Mouse (Mus musculus) gastrocnemius, adult 2 months (tissue): ENCODE measurements around the gene Wnt7b. TPM values are rescaled to one million over a fixed set of nuclear protein-coding genes. Genes with fewer than 3 reads are reported as not detected.

Source experiments
- DNase-seq: peaks from one replicate; pipeline ENCODE4 v3.0.0; 2022
- H3K27ac ChIP-seq: fragments of 200-600 bp; 2 replicates; pipeline ENCODE4 v1.8.1; 2022; ENCODE audit warnings: mild to moderate bottlenecking
- H3K4me3 ChIP-seq: fragments of 200-600 bp; 2 replicates; pipeline ENCODE4 v1.8.1; 2022; ENCODE audit warnings: mild to moderate bottlenecking, moderate library complexity
- CTCF ChIP-seq: fragments of 200-600 bp; IDR thresholded peaks from 2 replicates; pipeline ENCODE4 v1.8.1; 2022; ENCODE audit warnings: antibody characterized with exemption, mild to moderate bottlenecking, moderate library complexity
- intact Hi-C: fragments of 180-260 bp; cut with DNase I; formaldehyde crosslinking; loops from one replicate; pipeline ENCODE4 v1.15.1; 2025
- total RNA-seq, 2 experiments: library from RNA; stranded (reverse); gene quantifications; 2 replicates each; pipeline ENCODE4 v1.2.3; 2021

Wnt7b gene
- total RNA-seq, 2 experiments from 2014 or later: not detected

DNA sequence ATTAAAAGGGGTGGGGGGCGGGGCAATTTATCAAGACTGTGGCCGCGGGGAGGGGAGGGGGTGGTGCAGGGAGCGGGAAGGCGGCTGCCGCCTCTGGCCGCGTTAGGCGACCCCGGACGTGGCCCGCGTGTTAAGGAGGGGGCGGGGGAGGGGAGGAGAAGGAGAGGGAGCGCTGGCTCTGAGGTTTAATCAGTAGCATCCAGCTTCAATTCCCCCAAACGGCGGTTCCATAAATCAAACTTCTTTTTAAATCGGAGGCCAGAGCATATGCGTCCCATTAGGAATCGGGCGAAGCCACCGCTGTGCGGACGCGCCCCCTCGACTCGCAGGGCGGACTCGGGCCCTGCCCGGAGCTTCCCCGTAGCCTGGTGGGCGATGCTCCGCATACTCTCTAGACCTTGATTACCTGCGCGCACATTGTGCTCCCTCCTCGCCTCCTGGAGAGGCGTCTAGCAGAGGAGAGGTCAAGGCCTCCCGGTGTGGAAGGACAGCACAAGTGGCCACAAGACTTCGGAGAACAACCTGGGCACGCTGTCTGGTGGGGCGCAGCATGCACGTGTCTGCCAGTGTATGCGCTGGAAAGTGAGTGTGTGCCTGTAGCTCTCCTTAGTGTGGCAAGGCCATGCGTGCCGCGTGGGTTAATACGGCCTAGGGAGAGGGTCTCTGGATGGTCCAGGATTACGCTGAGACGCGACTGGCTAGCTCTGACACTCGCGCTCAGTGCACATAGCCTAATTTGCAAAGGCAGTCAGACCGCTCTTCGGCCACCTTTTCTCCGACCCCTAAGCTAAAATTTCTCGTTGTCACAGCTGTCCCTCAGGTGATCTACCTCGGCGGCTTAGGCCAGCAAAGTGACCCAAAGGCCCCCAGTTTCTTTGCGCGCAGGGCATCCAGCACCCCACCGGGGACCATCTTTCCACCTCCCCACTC, 5.5 kb downstream of the Wnt7b start:
- no peak overlapping the region for H3K4me3 ChIP-seq

DNA sequence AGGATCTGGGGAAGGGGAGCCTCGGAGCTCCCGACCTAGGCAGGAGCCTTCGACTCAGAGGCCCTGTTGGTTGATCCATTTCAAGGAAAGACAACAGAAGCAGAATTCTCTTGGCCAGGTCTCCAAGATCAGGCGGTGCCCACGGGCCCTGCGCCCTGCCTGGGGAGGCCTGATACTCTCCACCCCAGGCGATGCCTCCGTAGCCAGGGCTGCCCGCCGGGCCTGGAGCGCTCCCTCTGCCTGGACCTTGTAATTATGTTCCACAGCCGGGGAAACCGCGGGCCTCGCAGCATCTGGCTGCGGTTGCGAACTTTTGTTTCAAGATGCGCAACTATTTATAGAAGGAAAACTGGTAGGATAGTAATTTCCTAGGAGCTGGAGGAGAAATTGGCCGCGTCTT, 6.2 kb downstream of the Wnt7b start:
- TF ChIP-seq CTCF: no peak
- DNase-seq: no peak
- Histone ChIP-seq H3K27ac (no peak overlapping the region), H3K4me3 (no peak overlapping the region)
- intact Hi-C loops: no loop called here

More for the DNA sequence above, 5.5 kb downstream of the Wnt7b start:
- intact Hi-C loops: no loop called here
- DNase-seq: no peak
- TF ChIP-seq CTCF: no peak
- H3K27ac ChIP-seq: no peak overlapping the region

DNA sequence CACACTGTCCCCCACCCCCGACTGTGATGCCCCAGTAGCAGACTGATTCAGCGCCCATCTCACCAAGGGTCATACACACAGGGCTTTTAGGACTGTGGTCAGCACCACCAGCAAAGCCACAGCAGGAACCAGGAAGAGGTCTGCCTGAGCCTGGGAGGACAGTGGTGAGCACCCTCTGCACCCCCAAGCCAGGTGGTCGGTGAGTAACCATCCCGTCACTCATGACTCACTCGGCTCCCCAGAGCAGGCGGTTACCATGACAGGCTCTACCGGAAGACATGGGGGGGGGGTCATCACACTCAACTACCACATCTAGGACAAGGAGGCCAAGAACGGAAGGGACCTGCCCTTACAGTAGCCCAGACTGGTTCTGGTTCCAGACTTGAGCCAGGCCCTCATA, 7.7 kb downstream of the Wnt7b start:
- no peak for TF ChIP-seq CTCF

DNA sequence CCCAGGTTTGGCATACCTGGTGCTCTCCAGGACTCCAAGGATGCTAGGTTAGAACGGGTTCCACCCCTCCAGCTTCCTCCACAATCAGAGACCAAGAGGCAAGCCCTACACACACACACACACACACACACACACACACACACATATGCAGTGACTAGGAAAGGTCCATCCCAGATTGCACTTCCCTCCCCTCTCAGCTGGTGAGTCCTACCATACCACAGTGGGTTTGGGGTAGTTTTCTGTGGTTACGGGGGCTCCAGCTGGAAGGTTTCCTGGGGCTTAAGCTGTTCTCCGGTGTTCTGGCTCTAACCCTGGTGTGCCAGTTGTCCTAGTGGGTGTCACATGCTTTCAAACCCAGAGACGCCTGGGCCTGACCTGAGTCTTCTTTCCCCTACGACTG, 8.2 kb downstream of the Wnt7b start:
- intact Hi-C loops: no loop called here
- Histone ChIP-seq H3K4me3 (no peak overlapping the region), H3K27ac (no peak overlapping the region)
- TF ChIP-seq CTCF: no peak
- DNase-seq: no peak

More for the DNA sequence above, 7.7 kb downstream of the Wnt7b start:
- no peak for DNase-seq
- Histone ChIP-seq H3K4me3 (no peak overlapping the region), H3K27ac (no peak overlapping the region)
- intact Hi-C loops: no loop called here

DNA sequence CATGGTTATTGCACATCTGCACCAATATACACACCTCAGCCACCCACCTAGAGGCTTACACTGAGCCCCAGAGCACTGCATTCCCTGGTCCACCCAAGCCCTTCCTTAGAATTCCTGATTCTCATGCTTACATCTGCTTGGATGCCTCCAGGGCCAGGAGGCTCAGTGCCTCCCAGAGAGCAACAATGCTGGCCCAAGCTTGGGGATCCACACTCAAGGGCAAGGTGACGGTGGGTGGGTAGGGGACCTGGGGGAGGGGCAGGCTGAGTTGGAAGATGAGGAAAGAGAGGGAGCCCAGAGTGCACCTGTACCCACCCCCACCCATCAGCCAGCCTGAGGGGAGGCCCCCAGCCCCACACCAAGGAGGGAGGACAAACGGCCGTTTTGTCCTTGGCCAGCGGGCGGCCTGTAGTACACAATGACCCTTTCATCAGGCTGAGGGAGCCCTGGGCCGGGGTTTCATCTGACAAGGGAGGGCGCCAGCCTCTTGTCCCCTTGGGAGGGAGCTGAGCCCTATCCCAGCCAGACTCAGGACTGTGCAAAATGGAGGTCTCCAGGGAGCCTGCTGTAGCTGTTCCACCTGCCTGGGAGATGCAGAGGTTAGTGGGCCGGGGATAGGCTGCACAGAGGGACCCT, 9.5 kb downstream of the Wnt7b start:
- TF ChIP-seq CTCF: no peak
- no peak overlapping the region for H3K27ac ChIP-seq
- no peak for DNase-seq
- H3K4me3 ChIP-seq: no peak overlapping the region
- intact Hi-C loops: no loop called here

DNA sequence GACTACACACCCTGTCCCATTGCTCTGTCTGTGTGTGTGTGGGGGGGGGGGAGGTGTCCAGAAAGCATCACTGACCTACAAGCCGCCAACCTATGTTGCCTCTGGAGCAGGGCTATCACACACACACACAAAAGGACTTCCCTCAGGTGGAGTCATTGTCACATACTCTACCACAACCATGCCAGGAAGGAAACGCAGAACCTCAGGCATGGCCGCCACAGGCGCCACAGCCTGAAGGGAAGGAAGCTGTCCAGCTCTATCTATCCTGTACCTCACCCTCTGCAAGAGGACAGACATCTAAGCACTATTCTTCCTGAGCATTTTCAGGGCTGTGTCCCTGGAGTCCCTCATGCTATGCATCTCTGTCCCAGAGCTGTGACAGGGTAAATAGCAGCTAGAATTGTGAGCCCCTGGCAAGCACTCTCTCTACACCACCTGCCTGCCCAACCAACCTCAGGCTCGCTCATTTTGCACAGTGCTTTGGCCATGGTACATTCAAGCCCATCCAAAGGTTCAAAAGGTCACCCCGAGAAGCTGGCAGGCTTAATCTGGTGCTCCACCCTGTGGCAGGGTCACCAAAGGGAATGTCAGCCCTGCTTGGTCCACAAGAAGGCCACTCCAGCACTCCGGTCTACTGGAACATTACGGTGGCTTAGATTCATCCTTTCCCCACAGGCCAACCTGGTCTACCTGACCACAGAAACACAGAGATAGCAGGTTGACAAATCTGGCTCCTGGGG, 12.1 kb downstream of the Wnt7b start:
- intact Hi-C loops: no loop called here
- no peak for DNase-seq
- Histone ChIP-seq H3K4me3 (no peak overlapping the region), H3K27ac (no peak overlapping the region)
- no peak for TF ChIP-seq CTCF

DNA sequence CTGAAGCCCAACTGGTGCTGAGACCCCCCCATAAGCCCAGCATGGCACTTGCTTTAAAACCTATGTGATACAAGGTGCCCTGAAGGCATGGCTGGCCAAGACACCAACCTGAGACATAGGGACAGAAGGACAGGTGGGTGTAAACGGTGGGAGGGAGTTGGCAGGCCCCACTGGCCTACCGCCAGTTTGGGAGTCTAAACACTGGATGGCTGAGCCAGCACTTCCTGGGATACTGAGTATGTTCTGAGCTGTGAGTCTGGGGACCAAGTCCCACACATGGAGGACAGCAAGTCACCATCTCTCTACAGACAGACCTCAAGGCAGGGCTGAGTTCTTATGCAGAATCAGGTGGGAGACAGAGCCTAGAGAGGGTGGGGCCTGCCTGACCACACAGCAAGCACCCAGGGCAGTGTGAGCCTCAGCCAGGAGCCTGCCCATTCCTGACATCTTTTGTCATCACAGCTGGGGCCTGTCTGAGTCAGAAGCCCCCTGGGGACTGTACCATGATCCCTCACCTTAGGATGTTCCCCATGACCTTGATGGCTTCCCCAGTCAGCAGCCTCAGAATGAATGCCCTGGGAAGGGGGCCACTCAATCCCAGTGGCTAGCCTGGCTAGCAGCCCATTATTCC, 13.0 kb downstream of the Wnt7b start:
- no peak overlapping the region for H3K4me3 ChIP-seq
- TF ChIP-seq CTCF: no peak
- no peak overlapping the region for H3K27ac ChIP-seq
- intact Hi-C loops: no loop called here
- DNase-seq: no peak

DNA sequence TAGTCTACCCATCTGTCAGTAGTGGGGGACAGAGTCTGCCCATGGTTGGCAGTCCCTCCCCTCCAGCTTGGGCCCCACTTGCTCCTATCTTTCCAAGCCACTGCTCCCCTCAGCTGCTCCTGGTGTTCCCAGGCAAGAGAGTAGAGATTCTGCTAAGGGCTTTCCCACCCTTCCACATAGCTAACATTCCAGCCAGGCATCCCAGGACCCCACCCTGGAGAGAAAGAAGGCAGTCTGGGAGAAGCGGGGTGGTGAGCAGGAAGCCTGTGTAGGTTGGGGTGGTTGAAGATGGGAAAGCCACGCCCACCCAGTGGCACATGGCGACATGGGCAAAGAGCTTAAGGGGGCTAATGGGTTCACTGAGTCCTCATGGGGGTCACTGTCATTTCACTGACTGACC, 13.9 kb downstream of the Wnt7b start:
- TF ChIP-seq CTCF: no peak
- Histone ChIP-seq H3K4me3 (no peak overlapping the region), H3K27ac (no peak overlapping the region)
- intact Hi-C loops: no loop called here
- no peak for DNase-seq

DNA sequence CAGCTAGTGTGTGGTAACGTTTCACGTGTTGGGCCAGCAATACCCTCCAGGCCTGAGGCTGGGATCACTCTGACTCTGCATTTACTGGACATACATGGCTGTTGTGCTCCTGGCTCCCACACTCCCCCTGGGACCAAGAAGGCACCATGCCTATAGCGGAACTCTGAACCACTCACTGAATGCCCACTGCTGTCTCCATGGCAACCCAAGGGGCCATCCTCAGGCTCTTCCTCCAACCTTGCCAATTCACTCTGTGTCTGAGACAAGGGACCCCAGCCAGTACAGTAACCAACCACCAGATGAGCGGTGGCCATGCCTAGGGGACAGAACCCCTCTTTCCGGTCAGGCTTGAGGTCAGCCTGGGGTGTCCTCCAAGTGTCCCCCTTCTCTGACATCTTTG, 17.3 kb downstream of the Wnt7b start:
- no peak for TF ChIP-seq CTCF
- intact Hi-C loops: no loop called here
- no peak for DNase-seq
- Histone ChIP-seq H3K4me3 (no peak overlapping the region), H3K27ac (no peak overlapping the region)

DNA sequence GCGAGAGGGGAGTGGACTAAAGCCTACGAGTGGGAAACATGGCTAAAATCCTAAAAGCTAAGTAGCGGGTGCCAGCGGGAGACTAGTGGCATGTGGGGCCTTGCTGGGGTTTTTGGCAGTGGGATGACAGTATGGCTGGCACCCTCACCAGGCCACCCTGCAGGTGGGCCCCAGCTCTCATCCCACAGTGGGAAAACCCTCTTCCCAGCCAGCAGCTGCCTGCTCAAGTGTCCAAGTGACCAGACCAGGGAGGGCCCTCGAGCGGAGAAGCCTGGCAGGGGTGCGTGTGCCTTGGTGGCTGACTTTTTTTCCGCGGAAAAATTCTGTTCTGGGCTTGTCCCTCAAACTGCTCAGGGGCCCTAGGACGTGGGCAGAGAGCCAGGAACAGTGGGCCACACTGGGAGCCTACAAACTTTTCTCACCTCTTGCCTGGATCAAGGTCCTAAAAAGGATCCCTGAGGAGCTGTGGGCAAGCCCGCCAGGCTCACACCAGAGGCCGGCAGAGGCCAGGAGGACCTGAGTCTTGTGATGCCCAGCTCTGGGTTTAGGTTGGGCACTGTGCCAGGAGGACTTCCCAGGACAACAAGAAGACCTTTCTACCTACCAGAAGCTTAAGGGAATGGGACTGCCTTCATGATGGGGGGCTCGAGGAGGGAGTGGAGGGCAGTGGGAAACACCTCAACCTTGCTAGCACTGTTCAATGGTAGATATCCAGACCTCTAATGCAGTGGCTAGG, 18.1 kb downstream of the Wnt7b start:
- H3K27ac ChIP-seq: no peak overlapping the region
- intact Hi-C loops: no loop called here
- H3K4me3 ChIP-seq: no peak overlapping the region
- DNase-seq: no peak
- TF ChIP-seq CTCF: no peak

DNA sequence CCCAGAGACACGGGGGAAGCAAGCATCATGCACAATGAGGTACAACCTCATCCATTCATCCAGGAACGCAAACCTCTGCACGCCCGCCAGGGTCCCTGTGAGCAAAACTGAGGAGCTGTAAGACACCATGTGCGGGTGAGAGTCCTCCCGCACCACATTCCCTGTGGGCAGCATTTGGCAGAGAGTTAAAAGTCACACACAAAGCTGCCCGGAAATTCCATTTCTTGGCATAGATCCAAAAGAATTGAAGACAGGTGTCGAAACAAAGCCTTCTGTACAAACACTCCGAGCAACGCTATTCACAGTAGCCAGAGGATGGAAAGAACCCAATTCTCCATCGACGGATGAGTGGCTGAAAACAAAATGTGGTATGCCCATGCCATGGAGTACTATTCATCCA, 20.3 kb downstream of the Wnt7b start:
- TF ChIP-seq CTCF: no peak
- Histone ChIP-seq H3K27ac (no peak overlapping the region), H3K4me3 (no peak overlapping the region)
- intact Hi-C loops: no loop called here
- DNase-seq: no peak

DNA sequence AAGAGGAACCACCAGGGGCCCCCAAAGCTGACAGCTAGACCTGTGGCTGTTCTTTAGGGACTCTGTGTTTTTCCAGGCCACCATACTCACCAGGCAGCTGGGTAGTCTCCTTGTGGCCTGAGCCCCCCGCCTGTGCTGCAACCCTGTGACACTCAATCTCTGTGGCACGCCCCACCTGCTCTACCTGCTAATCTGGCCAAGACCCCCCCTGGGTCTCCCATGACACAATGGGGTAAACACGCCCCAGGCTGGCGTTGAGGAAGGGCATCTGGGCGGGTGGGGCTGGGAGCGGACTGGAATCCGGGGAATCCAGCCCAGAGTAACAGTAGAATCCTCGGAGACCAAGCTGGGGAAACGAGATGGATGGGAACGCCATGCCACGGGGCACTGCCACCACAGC, 21.4 kb downstream of the Wnt7b start:
- no peak overlapping the region for H3K4me3 ChIP-seq
- no peak for TF ChIP-seq CTCF
- H3K27ac ChIP-seq: no peak overlapping the region
- no peak for DNase-seq
- intact Hi-C loops: no loop called here
